Mouse (Mus musculus) adrenal gland, adult 8-10 months (tissue): ENCODE results near the gene Olfr594. TPM values are rescaled to one million over a fixed set of nuclear protein-coding genes. Genes with fewer than 3 reads are reported as not detected.
"Not testable (repeated sequence)": the region's sequence is repeated elsewhere in the genome, so short reads cannot be mapped to it uniquely, and the experiment has no call there.

Experiments
- DNase-seq: peaks from one replicate; pipeline ENCODE4 v3.0.0; 2022
- microRNA-seq, 2 experiments: library from miRNA; unstranded; fragments of <30 nt; microRNA quantifications; one replicate each; pipeline ENCODE4 v1.2.0; 2022
- total RNA-seq, 4 experiments: library from RNA; stranded (reverse); gene quantifications; 2 replicates each; pipeline ENCODE4 v1.2.4; 2022

Gene Olfr594
- not detected for total RNA-seq

DNA sequence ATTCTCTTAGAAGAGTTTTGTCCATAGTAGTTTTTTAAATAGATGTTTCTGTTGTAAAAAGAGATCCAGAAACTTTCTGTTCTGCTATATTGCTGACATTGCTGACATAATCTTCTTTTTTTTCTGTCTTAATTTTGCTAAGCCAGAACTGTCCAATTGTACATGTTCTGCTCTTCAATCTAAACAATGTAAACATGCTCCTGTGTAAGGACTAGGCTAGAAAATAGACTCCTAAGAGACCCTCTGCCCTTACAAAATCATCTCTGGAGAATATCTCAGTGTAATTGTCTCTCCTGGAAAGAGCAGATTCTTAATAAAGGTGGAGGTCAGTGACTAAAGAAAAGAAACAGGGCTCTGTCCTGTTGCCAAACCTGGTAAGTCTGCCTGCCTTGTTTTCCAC lies at the start of gene Olfr594:
Gene Olfr594 (plus strand): TSS at position 301 of the 400 bp plus-strand sequence.
- no peak for DNase-seq

DNA sequence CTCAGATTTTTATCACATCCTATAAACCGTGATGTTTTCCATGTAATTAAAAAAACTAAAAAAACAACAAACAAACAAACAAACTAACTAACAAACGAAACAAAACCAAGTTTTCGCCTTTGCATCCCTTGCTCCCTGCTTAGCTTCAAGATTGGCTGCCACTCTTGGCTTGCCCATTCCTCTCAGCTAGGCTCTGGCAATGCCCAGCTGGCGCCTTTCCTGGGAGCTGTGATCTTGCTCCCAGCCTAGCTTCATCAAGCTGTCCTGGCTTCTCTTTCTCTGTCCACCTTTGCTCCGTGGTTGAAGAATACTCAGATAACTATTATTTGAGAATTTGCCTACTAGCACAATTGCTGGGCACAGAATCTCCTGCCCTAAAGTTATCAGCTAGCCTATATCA lies 47.1 kb upstream of the Olfr594 start:
- no peak for DNase-seq

DNA sequence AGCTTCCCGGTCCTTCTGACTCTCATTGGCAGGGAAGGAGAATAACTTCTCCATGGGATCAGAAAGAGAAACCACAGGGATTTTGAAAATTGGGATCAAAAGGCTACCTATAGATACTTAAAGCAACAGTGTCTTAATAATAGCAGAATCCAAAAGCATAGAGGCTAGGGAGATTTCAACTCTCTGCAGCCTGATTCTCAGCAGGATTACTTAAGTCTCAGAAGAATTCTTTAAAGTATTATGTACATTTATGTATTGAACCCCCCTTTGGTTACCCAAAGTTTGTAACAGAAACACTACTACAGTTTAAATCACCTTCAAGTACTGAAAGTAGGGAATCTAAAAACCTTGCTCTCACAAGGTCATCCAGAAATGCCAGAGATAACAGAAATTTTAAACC lies 38.6 kb upstream of the Olfr594 start, which contains the start of gene Olfr591:
Gene Olfr591 (minus strand): TSS at position 101 of the 400 bp plus-strand sequence.
- no peak for DNase-seq

DNA sequence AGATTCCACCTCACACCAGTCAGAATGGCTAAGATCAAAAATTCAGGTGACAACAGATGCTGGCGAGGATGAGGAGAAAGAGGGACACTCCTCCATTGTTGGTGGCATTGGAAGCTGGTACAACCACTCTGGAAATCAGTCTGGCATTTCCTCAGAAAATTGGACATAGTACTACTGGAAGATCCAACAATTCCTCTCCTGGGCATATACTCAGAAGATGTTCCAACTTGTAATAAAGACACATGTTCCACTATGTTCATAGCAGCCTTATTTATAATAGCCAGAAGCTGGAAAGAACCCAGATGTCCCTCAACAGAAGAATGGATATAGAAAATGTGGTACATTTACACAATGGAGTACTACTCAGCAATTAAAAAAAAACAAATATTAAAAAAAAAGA lies 32.3 kb upstream of the Olfr594 start, which contains the start of gene Olfr592:
Gene Olfr592 (plus strand): TSS at position 301 of the 400 bp plus-strand sequence.
- DNase-seq: not testable (repeated sequence)

DNA sequence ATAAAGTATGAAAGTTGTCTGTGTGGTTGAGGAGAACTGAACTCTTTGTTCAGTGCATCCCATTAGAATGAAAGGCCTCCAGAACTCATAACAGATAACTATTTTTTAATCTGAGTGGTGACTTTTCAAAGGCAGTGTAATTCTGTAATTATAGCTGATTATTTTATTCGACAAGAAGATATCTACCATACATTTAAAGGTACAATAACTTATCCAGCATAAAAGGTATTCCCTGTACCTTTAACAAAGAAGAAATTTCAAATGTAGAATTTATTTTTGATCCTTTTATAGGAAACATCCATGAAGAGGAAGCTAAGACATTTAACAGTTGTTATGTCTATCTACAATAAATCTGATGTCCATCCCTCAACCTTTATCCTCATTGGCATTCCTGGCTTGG lies 5.2 kb upstream of the Olfr594 start, which contains the start of gene Olfr593:
Gene Olfr593 (plus strand): TSS at position 301 of the 400 bp plus-strand sequence.
- no peak for DNase-seq

DNA sequence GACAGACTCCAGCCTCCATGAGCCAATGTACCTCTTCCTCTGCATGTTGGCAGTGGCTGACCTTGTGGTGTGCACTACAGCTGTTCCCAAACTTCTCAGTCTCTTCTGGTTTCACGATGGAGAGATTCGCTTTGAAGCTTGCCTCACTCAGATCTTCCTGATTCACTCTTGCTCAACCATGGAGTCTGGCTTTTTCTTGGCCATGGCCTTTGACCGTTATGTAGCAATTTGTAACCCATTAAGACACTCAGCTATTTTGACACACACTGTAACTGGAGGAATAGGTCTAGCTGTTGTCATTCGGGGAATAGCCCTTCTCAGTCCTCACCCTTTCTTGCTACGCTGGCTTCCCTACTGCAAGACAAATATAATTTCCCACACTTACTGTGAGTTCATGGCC lies 4.7 kb upstream of the Olfr594 start:
- not testable (repeated sequence) for DNase-seq

DNA sequence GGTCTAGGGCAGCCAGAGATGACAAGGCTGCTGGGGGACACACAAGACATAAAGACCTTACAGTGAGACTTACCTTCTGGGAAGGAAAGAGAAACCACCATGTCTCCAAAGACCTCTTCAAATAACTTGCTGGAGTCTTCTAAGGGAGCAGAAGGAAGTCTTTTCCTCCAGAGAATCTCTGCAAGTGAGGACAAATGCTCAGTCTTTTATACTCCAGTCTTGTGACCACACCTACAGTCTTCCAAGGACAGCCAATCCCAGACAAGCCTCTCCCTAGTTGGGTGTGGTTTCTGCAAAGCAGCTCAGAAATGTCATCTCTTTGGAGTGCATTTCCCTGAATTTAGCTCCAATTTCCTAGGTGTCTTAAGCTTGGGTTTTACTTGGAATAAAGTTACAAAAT lies 35.6 kb downstream of the Olfr594 start, which contains the start of gene Usp17ld:
Gene Usp17ld (minus strand): TSS at position 101 of the 400 bp plus-strand sequence.
- not testable (repeated sequence) for DNase-seq

Small RNA genes lying within 50 kb of the gene (microRNA-seq; reads per million reads assigned to microRNA genes)
- gene Gm23550 (0 reads per million in 2 experiments), gene Gm25171 (0 reads per million in 2 experiments)

Other genes with a start within 250 kb of the Olfr594 start
- not detected for gene Olfr577, start 241.1 kb upstream of the Olfr594 start, total RNA-seq
- not detected for gene Olfr578, start 227.7 kb upstream of the Olfr594 start, total RNA-seq
- not detected for gene Olfr582, start 179.0 kb upstream of the Olfr594 start, total RNA-seq
- not detected for gene Olfr583, start 165.7 kb upstream of the Olfr594 start, total RNA-seq
- not detected for gene Olfr584, start 135.1 kb upstream of the Olfr594 start, total RNA-seq
- gene Olfr585, start 119.3 kb upstream of the Olfr594 start, total RNA-seq: not detected
- not detected for gene Olfr586, start 91.4 kb upstream of the Olfr594 start, total RNA-seq
- not detected for gene Olfr588-ps1, start 76.1 kb upstream of the Olfr594 start, total RNA-seq
- not detected for gene Olfr589, start 60.6 kb upstream of the Olfr594 start, total RNA-seq
- gene Olfr591, start 38.7 kb upstream of the Olfr594 start, total RNA-seq: not detected
- not detected for gene Olfr592, start 32.2 kb upstream of the Olfr594 start, total RNA-seq
- gene Olfr593, start 5.1 kb upstream of the Olfr594 start, total RNA-seq: not detected
- gene Usp17ld, start 35.5 kb downstream of the Olfr594 start, total RNA-seq: not detected
- not detected for gene Olfr596, start 88.7 kb downstream of the Olfr594 start, total RNA-seq
- gene Olfr597, start 99.3 kb downstream of the Olfr594 start, total RNA-seq: not detected
- not detected for gene Olfr598, start 106.6 kb downstream of the Olfr594 start, total RNA-seq
- gene Olfr599, start 118.9 kb downstream of the Olfr594 start, total RNA-seq: not detected
- gene Olfr600, start 132.7 kb downstream of the Olfr594 start, total RNA-seq: not detected
- not detected for gene Olfr601, start 145.7 kb downstream of the Olfr594 start, total RNA-seq
- not detected for gene Olfr603, start 169.2 kb downstream of the Olfr594 start, total RNA-seq
- gene Usp17lc, start 198.1 kb downstream of the Olfr594 start, total RNA-seq: not detected
- gene Olfr605, start 228.4 kb downstream of the Olfr594 start, total RNA-seq: not detected
- not detected for gene Olfr606, start 232.1 kb downstream of the Olfr594 start, total RNA-seq
- gene Olfr607, start 247.2 kb downstream of the Olfr594 start, total RNA-seq: not detected